ENCODE assay signal across 23 mouse cellular contexts in the genomic region with DNA sequence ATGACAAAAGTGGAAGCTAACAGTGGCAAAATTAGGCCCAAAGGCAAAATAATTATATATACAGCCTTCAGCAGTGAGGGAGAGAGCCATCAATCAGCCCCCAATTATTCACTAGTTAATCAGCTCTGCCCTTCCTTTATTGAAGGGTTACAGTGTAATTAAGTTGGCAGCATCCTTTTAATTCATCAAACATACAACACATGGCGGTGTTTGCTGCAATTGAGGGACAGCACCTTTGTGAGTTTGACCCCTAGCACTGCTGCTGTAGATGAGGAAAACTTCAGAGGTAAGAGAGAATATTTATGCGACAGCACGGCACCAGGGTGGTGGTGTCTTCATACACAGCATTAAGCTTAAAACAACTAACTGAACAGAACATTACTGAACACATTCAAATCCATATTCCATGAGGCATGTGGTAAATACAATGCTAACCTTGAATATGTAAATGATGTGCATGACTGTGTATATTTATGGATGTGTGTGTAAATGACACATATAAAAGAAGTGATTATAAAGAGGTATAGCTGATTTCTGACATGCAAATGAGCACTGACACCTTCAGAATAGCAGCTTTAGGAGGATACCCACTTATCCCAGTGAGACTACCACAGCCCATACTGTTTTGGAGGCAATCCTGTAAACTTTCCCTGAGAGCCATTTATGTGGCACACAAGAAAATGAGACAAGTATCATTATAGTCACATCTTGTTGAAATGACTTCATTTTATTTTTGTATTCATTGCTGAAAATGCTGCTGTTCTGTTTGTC.
DNase-seq lines count a peak whose midpoint lies in the region; ATAC-seq lines count a peak whose summit lies in the region.
"Had no signal": no experiment of that assay in that cellular context is flagged by ENCODE, and none has a peak within 500 bp of the region (broad histone marks: within the 10 kb centered on the region; RNA-seq: fewer than 3 reads in every experiment).

No protein-coding gene starts in this region.

- no peak overlapping the region for H3K4me3 ChIP-seq in hindbrain, embryonic 11.5 days (ENCODE audit: low read depth, low read length)
- H3K4me3 ChIP-seq in hindbrain, embryonic 14.5 days (replicated peaks; ENCODE audit: low read length), result no peak overlapping the region
- H3K4me3 ChIP-seq in neural tube, embryonic 12.5 days, result no peak overlapping the region
- H3K4me3 ChIP-seq in midbrain, embryonic 14.5 days (replicated peaks; ENCODE audit: low read depth, low read length), result no peak overlapping the region
- H3K4me3 ChIP-seq: embryonic facial prominence, embryonic 13.5 days; erythroblast, embryonic 14.5 days; gastrocnemius, adult 2 months; heart, embryonic 10.5 days; limb, embryonic 12.5 days had no signal

- no peak overlapping the region for H3K4me2 ChIP-seq in hindbrain, embryonic 11.5 days (replicated peaks; ENCODE audit: low read depth, low read length)
- H3K4me2 ChIP-seq in hindbrain, embryonic 14.5 days (replicated peaks), result no peak overlapping the region
- H3K4me2 ChIP-seq in neural tube, embryonic 12.5 days (replicated peaks), result no peak overlapping the region
- no peak overlapping the region for H3K4me2 ChIP-seq in midbrain, embryonic 14.5 days (ENCODE audit: low read length)
- H3K4me2 ChIP-seq: embryonic facial prominence, embryonic 13.5 days; limb, embryonic 12.5 days; liver, embryonic 11.5 days had no signal

- H3K9me3 ChIP-seq in hindbrain, embryonic 11.5 days (ENCODE audit: control insufficient read depth, low read length), result no peaks in the 10 kb centered on the region
- H3K9me3 ChIP-seq in hindbrain, embryonic 14.5 days (ENCODE audit: control insufficient read depth, low read length), result no peaks in the 10 kb centered on the region
- no peaks in the 10 kb centered on the region for H3K9me3 ChIP-seq in neural tube, embryonic 12.5 days
- H3K9me3 ChIP-seq in midbrain, embryonic 14.5 days (ENCODE audit: control insufficient read depth, low read length), result no peaks in the 10 kb centered on the region
- H3K9me3 ChIP-seq: embryonic facial prominence, embryonic 13.5 days; heart, embryonic 10.5 days; limb, embryonic 12.5 days had no signal

- 55% methylated on average over 3 of the region's 3 CpGs for WGBS in hindbrain, embryonic 11.5 days
- WGBS in hindbrain, embryonic 14.5 days, result 45% methylated on average over 3 of the region's 3 CpGs
- WGBS in neural tube, embryonic 12.5 days, result 66% methylated on average over 3 of the region's 3 CpGs
- 38% methylated on average over 3 of the region's 3 CpGs for WGBS in midbrain, embryonic 14.5 days

- H3K9ac ChIP-seq in hindbrain, embryonic 11.5 days (ENCODE audit: low read depth, low read length), result no peak overlapping the region
- H3K9ac ChIP-seq in hindbrain, embryonic 14.5 days, result no peak overlapping the region
- no peak overlapping the region for H3K9ac ChIP-seq in neural tube, embryonic 12.5 days
- no peak overlapping the region for H3K9ac ChIP-seq in midbrain, embryonic 14.5 days (replicated peaks; ENCODE audit: low read length)
- H3K9ac ChIP-seq: embryonic facial prominence, embryonic 13.5 days; limb, embryonic 12.5 days had no signal

- no peaks in the 10 kb centered on the region for H3K36me3 ChIP-seq in hindbrain, embryonic 11.5 days (ENCODE audit: control insufficient read depth, insufficient read depth, low read length)
- no peaks in the 10 kb centered on the region for H3K36me3 ChIP-seq in hindbrain, embryonic 14.5 days (replicated peaks; ENCODE audit: control insufficient read depth, insufficient read depth)
- no peaks in the 10 kb centered on the region for H3K36me3 ChIP-seq in neural tube, embryonic 12.5 days
- H3K36me3 ChIP-seq in midbrain, embryonic 14.5 days (ENCODE audit: control insufficient read depth, insufficient read depth, low read length), result no peaks in the 10 kb centered on the region
- H3K36me3 ChIP-seq: embryonic facial prominence, embryonic 13.5 days; heart, embryonic 10.5 days; limb, embryonic 12.5 days had no signal

- no peak overlapping the region for H3K27ac ChIP-seq in hindbrain, embryonic 11.5 days (ENCODE audit: low read depth, low read length)
- H3K27ac ChIP-seq in hindbrain, embryonic 14.5 days, result no peak overlapping the region
- no peak overlapping the region for H3K27ac ChIP-seq in neural tube, embryonic 12.5 days
- peak overlapping the region; percentile 20; the same call in 1 of the 2 replicates for H3K27ac ChIP-seq in midbrain, embryonic 14.5 days (replicated peaks; ENCODE audit: low read depth, low read length)
- H3K27ac ChIP-seq: embryonic facial prominence, embryonic 13.5 days; gastrocnemius, adult 2 months; heart, embryonic 10.5 days; kidney, postnatal 0 days; limb, embryonic 12.5 days had no signal

- DNase-seq in hindbrain, embryonic 11.5 days (ENCODE audit: low spot score), result no peak
- DNase-seq in hindbrain, embryonic 14.5 days (ENCODE audit: low spot score), result no peak
- DNase-seq in neural tube, embryonic 10.5 days (ENCODE audit: extremely low spot score, low spot score), result no peak
- peak; percentile 24 for DNase-seq in midbrain, embryonic 14.5 days
- no peak for DNase-seq in cerebellum, postnatal 36 days
- no peak for DNase-seq in gastrocnemius, postnatal 4 days (ENCODE audit: low spot score in 2 of 2)
- no peak for DNase-seq in gastrocnemius, postnatal 36 days
- DNase-seq: adrenal gland, postnatal 10 days; cerebellum, adult 2 months; cerebellum, postnatal 25 days; embryo, embryonic 11 days; gastrocnemius, adult 2 months; kidney, adult 2 months; lung, adult 18-20 months; lung, postnatal 10 days; right cerebral cortex, postnatal 14 days had no signal

- intact Hi-C loops in gastrocnemius, postnatal 36 days (cut with DNase I), result no loop called here

- peak; percentile 70 for ATAC-seq in hindbrain, embryonic 11.5 days (ENCODE audit: low FRiP score)
- no peak; the same call in 1 of the 2 replicates for ATAC-seq in hindbrain, embryonic 14.5 days (ENCODE audit: low FRiP score)
- peak; percentile 71 for ATAC-seq in neural tube, embryonic 12.5 days (ENCODE audit: low FRiP score, low read depth)
- ATAC-seq in midbrain, embryonic 14.5 days (ENCODE audit: low FRiP score, low TSS enrichment), result peak; percentile 57; the same call in 1 of the 2 replicates

- no peaks in the 10 kb centered on the region for H3K4me1 ChIP-seq in hindbrain, embryonic 11.5 days (replicated peaks; ENCODE audit: control insufficient read depth, insufficient read depth, low read length)
- no peaks in the 10 kb centered on the region for H3K4me1 ChIP-seq in hindbrain, embryonic 14.5 days (replicated peaks; ENCODE audit: control insufficient read depth, insufficient read depth, low read length)
- H3K4me1 ChIP-seq in neural tube, embryonic 12.5 days, result no peaks in the 10 kb centered on the region
- H3K4me1 ChIP-seq in midbrain, embryonic 14.5 days (ENCODE audit: control insufficient read depth, insufficient read depth, low read length), result no peaks in the 10 kb centered on the region
- H3K4me1 ChIP-seq: embryonic facial prominence, embryonic 13.5 days; heart, embryonic 10.5 days; limb, embryonic 12.5 days had no signal

- no peaks in the 10 kb centered on the region for H3K27me3 ChIP-seq in hindbrain, embryonic 11.5 days (ENCODE audit: control insufficient read depth, insufficient read depth, low read length)
- H3K27me3 ChIP-seq in hindbrain, embryonic 14.5 days (ENCODE audit: control insufficient read depth, insufficient read depth, low read length), result no peaks in the 10 kb centered on the region
- no peaks in the 10 kb centered on the region for H3K27me3 ChIP-seq in neural tube, embryonic 12.5 days (replicated peaks)
- no peaks in the 10 kb centered on the region for H3K27me3 ChIP-seq in midbrain, embryonic 14.5 days (ENCODE audit: control insufficient read depth, insufficient read depth, low read length)
- H3K27me3 ChIP-seq: embryonic facial prominence, embryonic 13.5 days; limb, embryonic 12.5 days had no signal
